Mouse (Mus musculus) liver, adult 2 months (tissue): Measurements from ENCODE around the gene Tenm2. TPM values are rescaled to one million over a fixed set of nuclear protein-coding genes. Genes with fewer than 3 reads are reported as not detected.

Experiments used
- DNase-seq: peaks from one replicate; pipeline ENCODE4 v3.0.0-alpha.2; 2011; ENCODE audit warnings: low read depth, low spot score; ENCODE audit errors: extremely low read depth
- H3K27ac ChIP-seq: fragments of 200-500 bp; replicated peaks from 2 replicates; pipeline ENCODE4 v1.5.1; 2012; ENCODE audit warnings: low read depth, mild to moderate bottlenecking, control low read depth, inconsistent platforms, low read length; ENCODE audit not compliant: insufficient read depth
- H3K27me3 ChIP-seq: fragments of 200-500 bp; 2 replicates; pipeline ENCODE4 v1.6.1; 2012; ENCODE audit warnings: mild to moderate bottlenecking, moderate library complexity, low read length, inconsistent platforms; ENCODE audit not compliant: control insufficient read depth, insufficient read depth
- H3K36me3 ChIP-seq: fragments of 200-500 bp; 2 replicates; pipeline ENCODE4 v1.6.1; 2012; ENCODE audit warnings: low read length, inconsistent platforms; ENCODE audit not compliant: control insufficient read depth, insufficient read depth
- H3K4me1 ChIP-seq: fragments of 200-500 bp; 2 replicates; pipeline ENCODE4 v1.6.1; 2011; ENCODE audit warnings: low read length; ENCODE audit not compliant: control insufficient read depth, insufficient read depth
- H3K4me3 ChIP-seq: fragments of 200-500 bp; 2 replicates; pipeline ENCODE4 v1.5.1; 2011; ENCODE audit warnings: low read depth, mild to moderate bottlenecking, control low read depth, low read length, moderate library complexity; ENCODE audit not compliant: insufficient read depth
- H3K79me2 ChIP-seq: fragments of 200-500 bp; 2 replicates; pipeline ENCODE4 v1.6.1; 2012; ENCODE audit warnings: inconsistent platforms, mild to moderate bottlenecking, low read length, moderate library complexity; ENCODE audit not compliant: control insufficient read depth, insufficient read depth
- H3K9ac ChIP-seq: fragments of 200-500 bp; 2 replicates; pipeline ENCODE4 v1.6.1; 2012; ENCODE audit warnings: low read depth, mild to moderate bottlenecking, control low read depth, inconsistent platforms, low read length
- CTCF ChIP-seq: fragments of 200-500 bp; IDR thresholded peaks from 2 replicates; pipeline ENCODE4 v1.5.1; 2011; ENCODE audit warnings: low read depth, low read length, control low read depth
- POLR2A ChIP-seq: fragments of 200-500 bp; IDR thresholded peaks from 2 replicates; pipeline ENCODE4 v1.6.1; 2011; ENCODE audit warnings: low read length, control low read depth; ENCODE audit not compliant: insufficient read depth; ENCODE audit errors: extremely low read depth
- WGBS: fragments of 180-500 bp; shearing (Covaris S2); methylation state at CpG from one replicate; pipeline ENCODE4 v1.1.7; 2018; 5-methylcytosine and 5-hydroxymethylcytosine counted together
- polyA plus RNA-seq: library from polyadenylated mRNA; depleted of rRNA; stranded (reverse); fragments of >200 nt; gene quantifications from 2 replicates; pipeline ENCODE4 v1.2.3, GENCODE M21; 2012
- total RNA-seq: library from RNA; depleted of rRNA; stranded (reverse); fragments of >200 nt; gene quantifications from 2 replicates; pipeline ENCODE4 v1.2.3, GENCODE M21; 2014

The Tenm2 gene
- total and polyA plus RNA-seq, 2 experiments = not detected

GRCm38 (mm10) chr11:37076989-37077598 lies 158.7 kb downstream of the Tenm2 start:
- Histone ChIP-seq H3K9ac (no peak overlapping the region), H3K4me1 (no peaks in the 10 kb centered on the region), H3K27ac (no peak overlapping the region), H3K36me3 (no peaks in the 10 kb centered on the region), H3K27me3 (no peaks in the 10 kb centered on the region), H3K4me3 (no peak overlapping the region), H3K79me2 (no peaks in the 10 kb centered on the region)
- peak; percentile 2 for DNase-seq
- 75% methylated on average over 5 of the region's 5 CpGs for WGBS
- TF ChIP-seq POLR2A = no peak
- TF ChIP-seq CTCF = no peak

GRCm38 (mm10) chr11:37075349-37075748 lies 160.4 kb downstream of the Tenm2 start:
- Histone ChIP-seq H3K27me3 (no peaks in the 10 kb centered on the region), H3K9ac (no peak overlapping the region), H3K4me3 (no peak overlapping the region), H3K36me3 (no peaks in the 10 kb centered on the region), H3K4me1 (no peaks in the 10 kb centered on the region), H3K79me2 (no peaks in the 10 kb centered on the region), H3K27ac (no peak overlapping the region)
- DNase-seq = no peak
- TF ChIP-seq CTCF = no peak
- no peak for TF ChIP-seq POLR2A
- 91% methylated on average over 10 of the region's 10 CpGs for WGBS

GRCm38 (mm10) chr11:37065459-37065858 lies 170.3 kb downstream of the Tenm2 start:
- TF ChIP-seq CTCF (no peak), POLR2A (no peak)
- no peak overlapping the region for H3K9ac ChIP-seq
- H3K27me3 ChIP-seq = no peaks in the 10 kb centered on the region
- DNase-seq = no peak
- WGBS = 76% methylated on average over 3 of the region's 3 CpGs
- no peak overlapping the region for H3K4me3 ChIP-seq
- no peaks in the 10 kb centered on the region for H3K4me1 ChIP-seq
- no peak overlapping the region for H3K27ac ChIP-seq
- H3K36me3 ChIP-seq = no peaks in the 10 kb centered on the region
- no peaks in the 10 kb centered on the region for H3K79me2 ChIP-seq

GRCm38 (mm10) chr11:37046671-37047070 lies 189.1 kb downstream of the Tenm2 start:
- Histone ChIP-seq H3K4me3 (no peak overlapping the region), H3K27me3 (no peaks in the 10 kb centered on the region), H3K79me2 (no peaks in the 10 kb centered on the region), H3K36me3 (no peaks in the 10 kb centered on the region), H3K9ac (no peak overlapping the region), H3K27ac (no peak overlapping the region), H3K4me1 (no peaks in the 10 kb centered on the region)
- WGBS = 45% methylated on average over 5 of the region's 5 CpGs
- TF ChIP-seq POLR2A (no peak), CTCF (peak; percentile 68)
- DNase-seq = peak; percentile 22

GRCm38 (mm10) chr11:37041259-37041658 lies 194.5 kb downstream of the Tenm2 start:
- no peak overlapping the region for H3K4me3 ChIP-seq
- H3K4me1 ChIP-seq = no peaks in the 10 kb centered on the region
- DNase-seq = no peak
- H3K27me3 ChIP-seq = no peaks in the 10 kb centered on the region
- TF ChIP-seq POLR2A (no peak), CTCF (no peak)
- H3K27ac ChIP-seq = no peak overlapping the region
- H3K36me3 ChIP-seq = no peaks in the 10 kb centered on the region
- 73% methylated on average over 4 of the region's 4 CpGs for WGBS
- no peak overlapping the region for H3K9ac ChIP-seq
- H3K79me2 ChIP-seq = no peaks in the 10 kb centered on the region

- H3K4me1 ChIP-seq = no peaks in the 10 kb centered on the region
- WGBS = 76% methylated on average over 3 of the region's 3 CpGs
- H3K4me3 ChIP-seq = no peak overlapping the region
- no peak for DNase-seq
- no peaks in the 10 kb centered on the region for H3K27me3 ChIP-seq
- no peak overlapping the region for H3K9ac ChIP-seq
- no peak overlapping the region for H3K27ac ChIP-seq
- TF ChIP-seq POLR2A (no peak), CTCF (no peak)
- H3K79me2 ChIP-seq = no peaks in the 10 kb centered on the region
- no peaks in the 10 kb centered on the region for H3K36me3 ChIP-seq
These were observed 196.5 kb downstream of the Tenm2 start for GRCm38 (mm10) chr11:37039283-37039682.
